Mouse (Mus musculus) liver, embryonic 15.5 days (tissue): ENCODE data around the gene Thap2. TPM values are rescaled to one million over a fixed set of nuclear protein-coding genes. Genes with fewer than 3 reads are reported as not detected.

Experiments used
- ATAC-seq: fragments of 200-750 bp; cut with Nextera tagmentation; 2 replicates; pipeline ENCODE4 v1.8.0; 2017; ENCODE audit warnings: moderate number of reproducible peaks, mild to moderate bottlenecking, moderate library complexity; ENCODE audit not compliant: insufficient read depth
- H3K27ac ChIP-seq: fragments of 300-500 bp; sonication (generic); replicated peaks from 2 replicates; pipeline ENCODE4 v1.5.1; 2015; ENCODE audit warnings: mild to moderate bottlenecking, inconsistent platforms
- H3K27me3 ChIP-seq: fragments of 300-500 bp; sonication (generic); 2 replicates; pipeline ENCODE4 v1.6.1; 2015; ENCODE audit warnings: mild to moderate bottlenecking, inconsistent platforms
- H3K36me3 ChIP-seq: fragments of 300-500 bp; sonication (generic); replicated peaks from 2 replicates; pipeline ENCODE4 v1.6.1; 2015; ENCODE audit warnings: moderate library complexity, mild to moderate bottlenecking, inconsistent platforms
- H3K4me1 ChIP-seq: fragments of 300-500 bp; sonication (generic); replicated peaks from 2 replicates; pipeline ENCODE4 v1.6.1; 2015; ENCODE audit warnings: inconsistent platforms
- H3K4me2 ChIP-seq: fragments of 300-500 bp; sonication (generic); 2 replicates; pipeline ENCODE4 v1.6.1; 2015; ENCODE audit warnings: moderate library complexity, mild to moderate bottlenecking, inconsistent platforms
- H3K4me3 ChIP-seq: fragments of 300-500 bp; sonication (generic); replicated peaks from 2 replicates; pipeline ENCODE4 v1.5.1; 2015; ENCODE audit warnings: mild to moderate bottlenecking, inconsistent platforms
- H3K9ac ChIP-seq: fragments of 300-500 bp; sonication (generic); 2 replicates; pipeline ENCODE4 v1.6.1; 2015; ENCODE audit warnings: moderate library complexity, mild to moderate bottlenecking, inconsistent platforms
- H3K9me3 ChIP-seq: fragments of 300-500 bp; sonication (generic); replicated peaks from 2 replicates; pipeline ENCODE4 v1.6.1; 2016; ENCODE audit warnings: inconsistent platforms
- WGBS: fragments of 180-500 bp; shearing (Covaris S2); methylation state at CpG from one replicate; pipeline ENCODE4 v1.1.7; 2015; ENCODE audit warnings: mixed read lengths; ENCODE audit not compliant: insufficient replicate concordance; 5-methylcytosine and 5-hydroxymethylcytosine counted together
- polyA plus RNA-seq: library from polyadenylated mRNA; unstranded; fragments of >200 nt; fragmentation: Nextera tagmentation; extraction: Ambion mirVana; gene quantifications from 2 replicates; pipeline ENCODE4 v1.2.1, GENCODE M21; 2015

Thap2 gene
- 5.3 and 6.1 TPM in 2 replicates for polyA plus RNA-seq

DNA sequence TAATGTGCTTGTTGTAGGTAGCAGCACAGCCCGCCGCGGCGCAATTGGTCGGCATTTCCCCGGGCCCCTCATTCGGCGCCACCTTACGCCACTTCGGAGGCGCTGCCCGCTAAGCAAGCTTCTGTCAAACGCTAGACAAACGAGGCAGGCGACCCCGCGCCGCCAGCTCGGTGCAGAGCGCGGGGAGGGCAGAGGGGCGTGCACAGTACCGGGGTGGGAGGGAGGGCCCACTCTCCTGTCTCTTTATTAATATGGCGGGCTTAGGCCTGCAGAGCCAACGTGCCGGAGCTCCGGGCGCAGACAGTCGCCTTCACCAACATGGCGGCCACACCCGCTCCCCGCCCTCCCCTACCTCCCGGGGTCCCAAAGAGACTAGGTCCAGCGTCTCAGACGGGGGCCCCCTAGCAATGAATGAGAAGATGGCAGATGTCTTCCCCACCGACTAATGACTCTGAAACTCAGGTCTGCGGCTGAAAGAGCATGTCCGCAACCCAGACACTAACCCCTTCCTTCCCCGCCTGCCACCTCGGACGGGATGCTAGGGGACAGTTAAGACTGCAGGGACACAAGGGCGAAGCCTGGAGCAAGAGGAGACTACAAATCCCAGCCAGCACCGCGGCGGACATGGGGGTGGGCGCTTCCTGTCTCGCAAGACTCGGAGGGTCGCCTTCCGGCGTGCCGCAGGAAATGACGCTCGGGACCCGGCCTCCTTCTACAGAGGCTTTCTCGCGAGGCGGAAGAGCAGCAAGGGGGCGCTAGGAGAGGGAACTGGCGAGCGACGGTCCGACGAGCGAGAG, at the start of gene Thap2, which contains the start of gene Zfc3h1:
TSS of gene Thap2 (minus strand) at position 223 of the 797 bp plus-strand sequence.
TSS of gene Zfc3h1 (plus strand) at position 739 of the 797 bp plus-strand sequence.
- peaks cover 17% of the 10 kb centered on the region for H3K36me3 ChIP-seq
- peak within 1 kb of the TSS; percentile 99 for H3K27ac ChIP-seq
- H3K9ac ChIP-seq, result peak within 1 kb of the TSS; percentile 96
- ATAC-seq, result peak; percentile 97
- H3K9me3 ChIP-seq, result no peaks in the 10 kb centered on the region
- peak within 1 kb of the TSS; percentile 76 for H3K4me2 ChIP-seq
- whole genome bisulfite sequencing, result under 1% methylated on average over 65 of the region's 65 CpGs
- peak within 1 kb of the TSS; percentile 98 for H3K4me3 ChIP-seq
- peaks cover 39% of the 10 kb centered on the region for H3K4me1 ChIP-seq
- H3K27me3 ChIP-seq, result no peaks in the 10 kb centered on the region

DNA sequence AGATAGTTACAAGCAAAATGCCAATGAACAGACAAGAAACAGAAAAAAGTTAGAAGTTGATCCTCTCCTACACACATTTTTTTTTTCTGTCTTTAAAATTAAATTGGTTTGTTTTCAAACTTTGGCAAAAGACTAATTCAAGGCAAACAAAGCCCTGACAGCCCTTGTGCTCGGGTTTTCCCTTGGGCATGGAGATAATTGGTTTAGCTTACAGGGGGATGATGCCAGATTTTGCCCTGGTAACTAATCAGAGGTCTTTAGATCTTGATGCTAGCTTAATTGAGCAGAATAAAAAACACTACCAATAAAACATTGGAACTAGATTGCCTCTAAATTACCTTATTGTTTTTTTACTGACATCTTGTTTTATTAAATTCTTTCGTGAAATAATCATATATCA, 41.1 kb upstream of the Thap2 start:
- no peak for ATAC-seq
- Histone ChIP-seq H3K4me2 (no peak overlapping the region), H3K27ac (no peak overlapping the region), H3K27me3 (no peaks in the 10 kb centered on the region), H3K4me3 (no peak overlapping the region), H3K4me1 (no peaks in the 10 kb centered on the region), H3K9ac (no peak overlapping the region), H3K36me3 (peaks cover 80% of the 10 kb centered on the region), H3K9me3 (no peaks in the 10 kb centered on the region)
- WGBS, result 79% methylated on average over 2 of the region's 2 CpGs

DNA sequence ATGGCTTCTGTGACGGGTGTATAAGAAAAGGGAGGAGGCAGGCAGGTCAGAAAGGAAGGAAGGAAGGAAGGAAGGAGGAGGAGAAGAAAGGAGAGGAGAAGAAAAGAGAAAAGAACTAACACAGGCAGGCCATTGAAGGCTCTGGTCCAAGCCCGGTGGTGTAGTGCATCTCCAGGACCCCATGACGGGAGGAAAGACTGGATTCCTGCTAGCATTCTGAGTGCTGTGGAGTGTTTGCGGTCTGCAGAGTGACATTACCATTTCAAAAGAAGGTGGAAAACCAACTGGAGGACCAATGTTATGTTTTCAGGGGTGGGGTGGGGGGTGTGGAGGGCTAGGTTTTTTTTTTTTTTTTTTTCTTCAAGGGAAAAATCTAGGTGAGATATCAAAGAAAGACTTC, 37.7 kb upstream of the Thap2 start:
- Histone ChIP-seq H3K9ac (no peak overlapping the region), H3K27me3 (no peaks in the 10 kb centered on the region), H3K27ac (no peak overlapping the region), H3K4me1 (no peaks in the 10 kb centered on the region), H3K9me3 (no peaks in the 10 kb centered on the region), H3K4me2 (no peak overlapping the region), H3K36me3 (peaks cover 78% of the 10 kb centered on the region), H3K4me3 (no peak overlapping the region)
- 83% methylated on average over 4 of the region's 4 CpGs for WGBS
- ATAC-seq, result no peak

GRCm38 (mm10) chr10:115414056-115414455, 29.8 kb upstream of the Thap2 start:
- no peak for ATAC-seq
- H3K4me1 ChIP-seq, result no peaks in the 10 kb centered on the region
- no peaks in the 10 kb centered on the region for H3K27me3 ChIP-seq
- no peak overlapping the region for H3K4me3 ChIP-seq
- H3K9me3 ChIP-seq, result no peaks in the 10 kb centered on the region
- peaks cover 89% of the 10 kb centered on the region for H3K36me3 ChIP-seq
- H3K27ac ChIP-seq, result no peak overlapping the region
- H3K9ac ChIP-seq, result no peak overlapping the region
- 78% methylated on average over 3 of the region's 3 CpGs for WGBS
- H3K4me2 ChIP-seq, result no peak overlapping the region

DNA sequence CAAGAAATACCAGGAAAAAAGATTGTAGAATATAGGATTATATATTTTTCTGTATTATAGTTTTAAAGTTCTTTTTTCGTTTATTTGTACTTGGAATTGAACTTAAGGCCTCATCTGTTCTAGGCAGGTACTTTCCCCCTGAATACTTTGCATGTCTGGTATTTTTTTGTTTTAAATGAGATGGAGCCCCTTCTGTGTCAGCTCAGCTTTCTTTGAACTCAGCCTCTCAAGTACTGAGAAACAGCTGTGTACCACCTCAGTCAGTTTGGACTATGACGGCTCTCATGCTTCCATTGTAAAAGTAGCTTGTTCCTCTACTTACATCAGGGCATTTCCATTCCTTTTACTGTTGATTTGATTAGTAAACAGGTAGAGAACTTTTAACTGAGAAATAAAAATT, 29.3 kb upstream of the Thap2 start:
- no peak overlapping the region for H3K4me2 ChIP-seq
- H3K4me1 ChIP-seq, result no peaks in the 10 kb centered on the region
- H3K9ac ChIP-seq, result no peak overlapping the region
- H3K36me3 ChIP-seq, result peaks cover 88% of the 10 kb centered on the region
- no peak overlapping the region for H3K4me3 ChIP-seq
- no peak for ATAC-seq
- no peaks in the 10 kb centered on the region for H3K27me3 ChIP-seq
- WGBS, result 78% methylated on average over 2 of the region's 2 CpGs
- no peaks in the 10 kb centered on the region for H3K9me3 ChIP-seq
- no peak overlapping the region for H3K27ac ChIP-seq

- Histone ChIP-seq H3K9me3 (no peaks in the 10 kb centered on the region), H3K4me1 (no peaks in the 10 kb centered on the region), H3K27ac (no peak overlapping the region), H3K4me3 (no peak overlapping the region), H3K9ac (no peak overlapping the region), H3K36me3 (peaks cover 77% of the 10 kb centered on the region), H3K4me2 (no peak overlapping the region), H3K27me3 (no peaks in the 10 kb centered on the region)
- no peak for ATAC-seq
- WGBS, result 68% methylated on average over 6 of the region's 6 CpGs
These were observed 22.1 kb upstream of the Thap2 start for GRCm38 (mm10) chr10:115406393-115406792.

DNA sequence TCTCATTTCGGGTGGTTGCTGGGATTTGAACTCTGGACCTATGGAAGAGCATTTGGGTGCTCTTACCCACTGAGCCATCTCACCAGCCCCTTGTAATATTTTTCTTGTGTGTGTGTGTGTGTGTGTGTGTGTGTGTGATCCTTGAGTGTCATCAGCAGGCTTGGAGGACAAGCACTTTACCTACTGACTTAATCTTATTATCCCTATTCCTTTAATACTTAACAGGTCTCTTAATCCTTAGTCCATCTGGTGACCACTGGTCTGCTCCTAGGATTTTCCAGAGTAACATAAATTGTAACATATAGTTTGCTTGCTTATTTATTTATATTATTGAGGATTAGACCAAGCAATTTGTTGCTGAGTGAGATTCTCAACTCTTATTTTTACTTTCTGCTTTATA, 7.7 kb upstream of the Thap2 start:
- ATAC-seq, result no peak
- peaks cover 62% of the 10 kb centered on the region for H3K36me3 ChIP-seq
- 83% methylated on average over 1 of the region's 1 CpGs for WGBS

DNA sequence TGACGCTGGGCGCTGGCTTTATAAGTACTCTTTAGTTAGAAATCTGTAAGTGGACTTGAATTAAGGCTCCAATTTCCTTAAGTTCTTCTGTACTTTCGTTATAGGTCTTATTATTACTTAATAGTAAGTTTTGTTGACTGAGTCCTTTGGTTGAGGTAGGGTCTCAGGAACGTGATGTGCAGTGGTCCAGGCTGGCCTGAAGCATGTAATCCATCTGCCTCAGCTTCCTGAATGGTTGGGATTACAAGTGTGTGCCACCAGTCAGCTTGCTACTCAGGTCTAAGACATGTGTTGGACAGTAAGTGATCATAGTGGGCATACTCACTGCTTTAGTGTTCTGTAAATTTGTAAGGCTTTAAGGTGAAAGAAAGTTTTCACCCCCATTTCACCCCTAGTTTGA, 6.8 kb upstream of the Thap2 start:
- Histone ChIP-seq H3K27me3 (no peaks in the 10 kb centered on the region), H3K9me3 (no peaks in the 10 kb centered on the region), H3K9ac (no peak overlapping the region), H3K4me3 (no peak overlapping the region), H3K4me1 (peaks cover 24% of the 10 kb centered on the region), H3K27ac (no peak overlapping the region), H3K4me2 (0 out of 2 replicates have a peak overlapping the region, but pooled peaks have one; percentile 0), H3K36me3 (peaks cover 62% of the 10 kb centered on the region)
- 78% methylated on average over 4 of the region's 4 CpGs for WGBS
- no peak for ATAC-seq

More for the DNA sequence above, 7.7 kb upstream of the Thap2 start:
- Histone ChIP-seq H3K9me3 (no peaks in the 10 kb centered on the region), H3K4me2 (no peak overlapping the region), H3K9ac (no peak overlapping the region), H3K4me1 (peaks cover 22% of the 10 kb centered on the region), H3K4me3 (no peak overlapping the region), H3K27ac (no peak overlapping the region), H3K27me3 (no peaks in the 10 kb centered on the region)

DNA sequence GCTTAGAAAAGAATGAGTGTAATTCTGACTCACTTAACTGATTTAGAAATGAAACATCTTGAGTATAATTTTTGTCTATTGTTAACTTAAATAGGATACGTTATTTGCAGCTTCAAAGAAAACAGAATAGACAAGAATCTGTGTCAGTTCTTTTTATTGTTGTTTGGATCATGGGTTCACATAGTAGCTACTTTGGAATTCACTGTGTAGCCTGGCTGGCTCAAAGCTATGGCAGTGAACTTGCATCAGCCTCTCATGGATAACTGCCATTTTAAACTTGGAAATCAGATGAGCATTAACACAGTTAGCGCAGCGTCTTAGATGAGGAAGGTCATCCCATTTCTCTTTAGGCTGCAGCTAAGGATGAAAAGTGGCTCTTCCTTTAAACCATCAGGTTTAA, 3.6 kb upstream of the Thap2 start:
- Histone ChIP-seq H3K4me3 (no peak overlapping the region), H3K4me1 (peaks cover 29% of the 10 kb centered on the region), H3K9ac (no peak overlapping the region), H3K27me3 (no peaks in the 10 kb centered on the region), H3K9me3 (no peaks in the 10 kb centered on the region), H3K4me2 (peak overlapping the region; percentile 46; the same call in 1 of the 2 replicates), H3K27ac (no peak overlapping the region), H3K36me3 (peaks cover 36% of the 10 kb centered on the region)
- ATAC-seq, result no peak
- 86% methylated on average over 3 of the region's 3 CpGs for WGBS

- Histone ChIP-seq H3K9me3 (no peaks in the 10 kb centered on the region), H3K27me3 (no peaks in the 10 kb centered on the region), H3K4me2 (peak overlapping the region; percentile 76), H3K4me1 (peaks cover 39% of the 10 kb centered on the region), H3K27ac (peak overlapping the region; percentile 99), H3K4me3 (peak overlapping the region; percentile 98), H3K36me3 (peaks cover 22% of the 10 kb centered on the region), H3K9ac (peak overlapping the region; percentile 96)
- under 1% methylated on average over 90 of the region's 101 CpGs for WGBS
- peak; percentile 41 for ATAC-seq
These were observed 1.1 kb upstream of the Thap2 start for GRCm38 (mm10) chr10:115385018-115386002.
